Mouse (Mus musculus): ENCODE data around the gene Ift43.

DNA sequence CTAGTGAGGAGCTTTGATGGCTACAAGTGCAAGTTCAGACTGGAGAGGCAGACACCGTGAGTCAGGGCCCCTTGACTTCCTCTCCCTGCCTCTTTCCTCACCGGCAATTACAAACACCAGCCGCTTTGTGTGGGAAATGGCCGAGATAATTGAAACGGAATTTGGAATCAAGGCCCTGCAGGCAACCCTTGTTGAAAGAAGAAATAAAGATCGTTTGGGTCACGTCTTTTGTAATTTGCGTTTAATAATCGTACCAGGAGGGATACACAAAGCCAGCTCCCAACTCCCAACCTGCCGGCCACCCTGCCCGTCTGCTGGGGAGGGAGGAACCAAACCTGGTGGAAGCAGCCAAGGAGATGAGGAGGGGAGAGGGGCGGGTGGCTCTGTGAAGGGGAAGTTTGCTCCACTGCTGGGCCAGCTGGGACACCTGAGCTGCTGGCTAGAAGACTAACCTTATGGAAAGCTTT, 93.2 kb downstream of the Ift43 start:
- no peak for TF ChIP-seq CTCF (IDR thresholded peaks at IDR 0.05; ENCODE audit: borderline replicate concordance, insufficient read depth, low read length)
- no peak for TF ChIP-seq POLR2A (IDR thresholded peaks at IDR 0.05; ENCODE audit: low read depth, low read length)
